Mouse (Mus musculus): ENCODE results near the gene Nek5. TPM values are rescaled to one million over a fixed set of nuclear protein-coding genes. Genes with fewer than 3 reads are reported as not detected.

Gene Nek5
- 0.08 and 0.22 TPM in 2 replicates for polyA plus RNA-seq (2015; fragmentation: Nextera tagmentation; extraction: Ambion mirVana)

GRCm38 (mm10) chr8:22124220-22125152 lies at the start of gene Nek5:
Gene Nek5 (minus strand): TSS chr8:22125053.
- Histone ChIP-seq H3K4me3 (peak within 1 kb of the TSS; percentile 47), H3K9ac (peak within 1 kb of the TSS; percentile 57)
- ATAC-seq (ENCODE audit: low FRiP score, low read depth), result peak; percentile 80

GRCm38 (mm10) chr8:22169167-22169566 lies 44.3 kb upstream of the Nek5 start:
- no peak for ATAC-seq (ENCODE audit: low FRiP score, low read depth)

More at GRCm38 (mm10) chr8:22124220-22125152, at the start of gene Nek5:
- H3K4me1 ChIP-seq, result peaks cover 6% of the 10 kb centered on the region; the same call in 1 of the 2 replicates
- H3K9me3 ChIP-seq, result no peaks in the 10 kb centered on the region
- peak within 1 kb of the TSS; percentile 81 for H3K4me2 ChIP-seq (replicated peaks)
- 2% methylated on average over 29 of the region's 29 CpGs for WGBS
- peaks cover 10% of the 10 kb centered on the region for H3K36me3 ChIP-seq
- H3K27me3 ChIP-seq, result no peaks in the 10 kb centered on the region
- H3K27ac ChIP-seq, result no peak within 1 kb of the TSS

GRCm38 (mm10) chr8:22166080-22166603 lies 41.3 kb upstream of the Nek5 start, which contains the start of gene Nek3:
Gene Nek3 (minus strand): TSS chr8:22166435.
- peak within 1 kb of the TSS; percentile 55 for H3K4me3 ChIP-seq
- H3K4me2 ChIP-seq (replicated peaks), result peak within 1 kb of the TSS; percentile 62
- H3K4me1 ChIP-seq, result peaks cover 11% of the 10 kb centered on the region
- H3K9me3 ChIP-seq, result no peaks in the 10 kb centered on the region
- no peaks in the 10 kb centered on the region for H3K27me3 ChIP-seq
- peak within 1 kb of the TSS; percentile 61 for H3K9ac ChIP-seq
- WGBS, result 0% methylated on average over 38 of the region's 43 CpGs
- H3K36me3 ChIP-seq, result peaks cover 29% of the 10 kb centered on the region
- H3K27ac ChIP-seq, result peak within 1 kb of the TSS; percentile 72
- ATAC-seq (ENCODE audit: low FRiP score, low read depth), result peak; percentile 99

More at GRCm38 (mm10) chr8:22169167-22169566, 44.3 kb upstream of the Nek5 start:
- H3K4me3 ChIP-seq, result no peak overlapping the region
- no peaks in the 10 kb centered on the region for H3K27me3 ChIP-seq
- H3K9me3 ChIP-seq, result no peaks in the 10 kb centered on the region
- H3K36me3 ChIP-seq, result peaks cover 37% of the 10 kb centered on the region
- WGBS, result 90% methylated on average over 5 of the region's 5 CpGs
- peaks cover 11% of the 10 kb centered on the region for H3K4me1 ChIP-seq
- no peak overlapping the region for H3K9ac ChIP-seq
- no peak overlapping the region for H3K27ac ChIP-seq
- H3K4me2 ChIP-seq (replicated peaks), result no peak overlapping the region

GRCm38 (mm10) chr8:22165251-22166079 lies 40.6 kb upstream of the Nek5 start:
- ATAC-seq (ENCODE audit: low FRiP score, low read depth), result peak; percentile 35
- H3K4me1 ChIP-seq, result peaks cover 11% of the 10 kb centered on the region
- H3K36me3 ChIP-seq, result peaks cover 22% of the 10 kb centered on the region
- peak overlapping the region; percentile 61 for H3K9ac ChIP-seq
- H3K4me2 ChIP-seq (replicated peaks), result peak overlapping the region; percentile 62
- H3K4me3 ChIP-seq, result peak overlapping the region; percentile 55
- 35% methylated on average over 10 of the region's 10 CpGs for WGBS
- peak overlapping the region; percentile 72 for H3K27ac ChIP-seq
- H3K27me3 ChIP-seq, result no peaks in the 10 kb centered on the region
- H3K9me3 ChIP-seq, result no peaks in the 10 kb centered on the region

- Histone ChIP-seq H3K36me3 (peaks cover 23% of the 10 kb centered on the region), H3K4me3 (no peak overlapping the region), H3K9me3 (no peaks in the 10 kb centered on the region), H3K27ac (no peak overlapping the region), H3K4me2 (replicated peaks) (no peak overlapping the region), H3K9ac (no peak overlapping the region), H3K27me3 (no peaks in the 10 kb centered on the region), H3K4me1 (peaks cover 11% of the 10 kb centered on the region)
- WGBS, result 88% methylated on average over 10 of the region's 10 CpGs
- no peak for ATAC-seq (ENCODE audit: low FRiP score, low read depth)
These were observed 39.6 kb upstream of the Nek5 start for GRCm38 (mm10) chr8:22164431-22164830.

- Histone ChIP-seq H3K4me2 (replicated peaks) (no peak overlapping the region), H3K9ac (no peak overlapping the region), H3K27me3 (no peaks in the 10 kb centered on the region), H3K9me3 (no peaks in the 10 kb centered on the region), H3K4me3 (no peak overlapping the region), H3K36me3 (peaks cover 12% of the 10 kb centered on the region), H3K4me1 (peaks cover 11% of the 10 kb centered on the region), H3K27ac (no peak overlapping the region)
- ATAC-seq (ENCODE audit: low FRiP score, low read depth), result no peak
- 73% methylated on average over 8 of the region's 8 CpGs for WGBS
These were observed 37.4 kb upstream of the Nek5 start for GRCm38 (mm10) chr8:22162206-22162605.

- no peaks in the 10 kb centered on the region for H3K4me1 ChIP-seq
- peaks cover 16% of the 10 kb centered on the region; the same call in 1 of the 2 replicates for H3K36me3 ChIP-seq
- WGBS, result 68% methylated on average over 3 of the region's 3 CpGs
- no peak overlapping the region for H3K4me2 ChIP-seq (replicated peaks)
- no peak for ATAC-seq (ENCODE audit: low FRiP score, low read depth)
- H3K27ac ChIP-seq, result no peak overlapping the region
- no peaks in the 10 kb centered on the region for H3K27me3 ChIP-seq
- no peak overlapping the region for H3K9ac ChIP-seq
- no peaks in the 10 kb centered on the region for H3K9me3 ChIP-seq
- no peak overlapping the region for H3K4me3 ChIP-seq
These were observed 25.5 kb upstream of the Nek5 start for GRCm38 (mm10) chr8:22150345-22150663.

GRCm38 (mm10) chr8:22149643-22150344 lies 24.9 kb upstream of the Nek5 start:
- Histone ChIP-seq H3K36me3 (peaks cover 16% of the 10 kb centered on the region; the same call in 1 of the 2 replicates), H3K9ac (no peak overlapping the region), H3K27me3 (no peaks in the 10 kb centered on the region), H3K4me2 (replicated peaks) (no peak overlapping the region), H3K27ac (no peak overlapping the region), H3K4me1 (no peaks in the 10 kb centered on the region), H3K4me3 (no peak overlapping the region), H3K9me3 (no peaks in the 10 kb centered on the region)
- no peak for ATAC-seq (ENCODE audit: low FRiP score, low read depth)
- WGBS, result 91% methylated on average over 11 of the region's 11 CpGs

- no peak overlapping the region for H3K4me3 ChIP-seq
These were observed 23.5 kb upstream of the Nek5 start for GRCm38 (mm10) chr8:22148367-22148740.

GRCm38 (mm10) chr8:22147706-22148366 lies 23.0 kb upstream of the Nek5 start:
- no peak for ATAC-seq (ENCODE audit: low FRiP score, low read depth)
- Histone ChIP-seq H3K9ac (no peak overlapping the region), H3K4me3 (no peak overlapping the region), H3K4me1 (no peaks in the 10 kb centered on the region), H3K4me2 (replicated peaks) (no peak overlapping the region), H3K27ac (no peak overlapping the region), H3K36me3 (peaks cover 15% of the 10 kb centered on the region), H3K9me3 (no peaks in the 10 kb centered on the region), H3K27me3 (no peaks in the 10 kb centered on the region)
- 74% methylated on average over 9 of the region's 9 CpGs for whole genome bisulfite sequencing

More at GRCm38 (mm10) chr8:22148367-22148740, 23.5 kb upstream of the Nek5 start:
- Histone ChIP-seq H3K4me2 (replicated peaks) (no peak overlapping the region), H3K36me3 (peaks cover 14% of the 10 kb centered on the region), H3K9me3 (no peaks in the 10 kb centered on the region), H3K27ac (no peak overlapping the region), H3K27me3 (no peaks in the 10 kb centered on the region), H3K9ac (no peak overlapping the region), H3K4me1 (no peaks in the 10 kb centered on the region)
- ATAC-seq (ENCODE audit: low FRiP score, low read depth), result no peak
- WGBS, result 89% methylated on average over 7 of the region's 7 CpGs

- ATAC-seq (ENCODE audit: low FRiP score, low read depth), result no peak
- no peak overlapping the region for H3K4me2 ChIP-seq (replicated peaks)
These were observed 21.0 kb upstream of the Nek5 start for GRCm38 (mm10) chr8:22145831-22146230.

More at GRCm38 (mm10) chr8:22145831-22146230, 21.0 kb upstream of the Nek5 start:
- Histone ChIP-seq H3K36me3 (peaks cover 27% of the 10 kb centered on the region), H3K27me3 (no peaks in the 10 kb centered on the region), H3K9ac (no peak overlapping the region), H3K9me3 (no peaks in the 10 kb centered on the region), H3K27ac (no peak overlapping the region), H3K4me3 (no peak overlapping the region), H3K4me1 (no peaks in the 10 kb centered on the region)
- 77% methylated on average over 6 of the region's 6 CpGs for WGBS
